Mouse (Mus musculus): Measurements from ENCODE around the gene Gars. TPM values are rescaled to one million over a fixed set of nuclear protein-coding genes. Genes with fewer than 3 reads are reported as not detected.
A peak's percentile ranks its signal among the peaks of the same experiment; 100 is the strongest.

The Gars gene
- polyA plus RNA-seq, 1 experiment from 2014 or later: 138 TPM

DNA sequence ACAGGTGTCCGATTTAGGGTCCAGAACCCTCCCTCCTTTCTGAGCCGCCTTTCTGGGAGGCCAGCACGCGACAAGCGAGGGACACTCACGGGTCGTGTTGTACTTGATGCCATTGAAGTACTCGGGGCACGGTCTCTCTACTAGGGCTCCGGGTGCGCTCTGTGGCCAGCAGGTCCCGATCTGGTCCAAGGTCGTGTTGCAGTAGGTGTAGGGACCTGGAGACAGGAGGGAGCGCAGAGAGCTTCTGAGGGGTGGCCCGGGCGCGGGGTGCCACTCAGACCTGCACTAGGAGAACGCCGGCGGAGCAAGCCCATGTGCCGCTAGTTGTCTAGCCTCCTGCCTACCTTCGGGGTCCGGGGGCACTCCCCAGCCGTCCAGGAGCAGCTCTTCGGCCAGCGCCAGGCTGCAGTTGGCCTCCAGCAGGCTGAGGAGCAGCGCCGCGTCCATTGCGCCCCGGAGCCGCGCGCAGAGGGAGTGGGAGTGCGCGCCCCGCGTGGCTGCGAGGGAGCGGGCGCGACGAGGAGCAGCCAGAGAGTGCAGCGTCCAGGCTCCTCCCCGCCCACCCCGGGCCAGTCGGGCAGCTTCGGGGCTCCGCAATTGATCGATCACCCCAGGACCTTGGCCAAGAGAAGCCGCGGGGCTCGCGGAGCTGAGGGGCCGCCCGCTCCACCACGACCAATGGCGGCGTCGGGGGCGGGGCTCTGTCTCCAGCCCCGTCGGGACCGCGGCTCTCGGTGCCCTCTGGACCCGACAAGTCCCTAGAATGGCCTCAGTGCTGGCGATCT lies 79.7 kb downstream of the Gars start:
- under 1% methylated on average over 64 of the region's 68 CpGs for WGBS
- peaks cover 50% of the 10 kb centered on the region for H3K27me3 ChIP-seq (replicated peaks)
- ATAC-seq (ENCODE audit: insufficient read depth, low FRiP score, low read depth): peak; percentile 73; the same call in 1 of the 2 replicates

DNA sequence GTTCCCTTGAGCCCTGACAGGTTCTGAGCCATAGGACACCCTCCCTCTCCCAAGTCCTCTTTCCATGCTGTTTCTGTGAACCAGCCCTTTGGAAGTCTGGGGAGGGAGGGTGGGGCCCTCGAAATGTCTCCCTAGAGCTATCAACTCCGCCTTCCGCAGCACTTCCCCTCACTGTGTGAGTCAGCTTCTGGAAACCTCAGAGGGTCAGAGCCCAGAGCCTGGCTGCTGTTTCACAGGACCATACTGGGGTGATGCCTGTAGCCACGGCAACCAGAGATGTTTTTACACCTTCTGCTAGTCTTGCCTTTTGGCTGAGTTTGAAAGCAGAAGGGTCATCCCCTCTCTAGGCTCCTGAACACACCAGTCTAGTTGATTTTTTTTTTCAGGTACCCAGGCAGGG lies 85.2 kb downstream of the Gars start:
- no peak overlapping the region for H3K4me2 ChIP-seq
- H3K27me3 ChIP-seq (replicated peaks): peaks cover 24% of the 10 kb centered on the region
- ATAC-seq (ENCODE audit: insufficient read depth, low FRiP score, low read depth): no peak
- no peak overlapping the region for H3K4me3 ChIP-seq (replicated peaks)
- WGBS: 27% methylated on average over 4 of the region's 4 CpGs
- no peaks in the 10 kb centered on the region for H3K9me3 ChIP-seq
- H3K4me1 ChIP-seq: no peaks in the 10 kb centered on the region
- H3K9ac ChIP-seq: no peak overlapping the region
- H3K27ac ChIP-seq: no peak overlapping the region
- H3K36me3 ChIP-seq: no peaks in the 10 kb centered on the region

More for the DNA sequence above, 79.7 kb downstream of the Gars start:
- Histone ChIP-seq H3K4me1 (peaks cover 11% of the 10 kb centered on the region), H3K27ac (no peak overlapping the region), H3K4me2 (peak overlapping the region; percentile 87), H3K4me3 (replicated peaks) (peak overlapping the region; percentile 51), H3K36me3 (no peaks in the 10 kb centered on the region), H3K9ac (no peak overlapping the region), H3K9me3 (no peaks in the 10 kb centered on the region)

GRCm38 (mm10) chr6:55126576-55126975 lies 88.8 kb downstream of the Gars start:
- H3K27ac ChIP-seq: no peak overlapping the region
- WGBS: 76% methylated on average over 5 of the region's 5 CpGs
- H3K4me1 ChIP-seq: no peaks in the 10 kb centered on the region
- no peaks in the 10 kb centered on the region for H3K36me3 ChIP-seq
- ATAC-seq (ENCODE audit: insufficient read depth, low FRiP score, low read depth): no peak
- H3K4me2 ChIP-seq: no peak overlapping the region
- no peak overlapping the region for H3K9ac ChIP-seq
- no peak overlapping the region for H3K4me3 ChIP-seq (replicated peaks)
- H3K9me3 ChIP-seq: no peaks in the 10 kb centered on the region
- H3K27me3 ChIP-seq (replicated peaks): peaks cover 8% of the 10 kb centered on the region; the same call in 1 of the 2 replicates

DNA sequence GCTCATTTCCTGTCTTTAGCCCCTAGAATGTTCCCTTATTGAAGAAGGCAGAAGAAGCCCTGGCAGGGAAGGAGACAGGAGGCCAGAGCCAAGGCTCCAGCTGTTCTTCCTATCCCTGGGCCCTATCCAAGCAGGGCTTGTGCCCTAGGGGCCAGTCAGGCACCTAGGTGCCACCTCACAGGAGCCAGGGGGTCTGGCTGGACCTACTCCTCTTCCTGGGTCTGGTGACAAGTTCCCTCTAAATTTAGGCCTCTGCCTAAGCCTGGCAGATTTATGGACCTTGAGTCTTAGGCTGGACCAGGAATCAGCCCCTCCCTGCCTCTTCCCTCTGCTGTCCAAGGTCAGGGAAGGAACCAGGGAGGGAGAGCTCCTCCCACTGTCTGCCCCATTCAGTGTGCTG lies 90.6 kb downstream of the Gars start:
- no peak for ATAC-seq (ENCODE audit: insufficient read depth, low FRiP score, low read depth)
- no peaks in the 10 kb centered on the region for H3K36me3 ChIP-seq
- H3K27me3 ChIP-seq (replicated peaks): 0 out of 2 replicates have a peak, but pooled peaks cover 5% of the 10 kb centered on the region

More for the DNA sequence above, 90.6 kb downstream of the Gars start:
- Histone ChIP-seq H3K9ac (no peak overlapping the region), H3K9me3 (no peaks in the 10 kb centered on the region), H3K4me3 (replicated peaks) (no peak overlapping the region), H3K4me1 (no peaks in the 10 kb centered on the region), H3K27ac (no peak overlapping the region), H3K4me2 (no peak overlapping the region)

Other genes starting within 250 kb of the Gars start
- 4.3 and 5.3 TPM in 2 replicates for gene Znrf2, start 221.1 kb upstream of the Gars start, polyA plus RNA-seq (2015; fragmentation: Nextera tagmentation; extraction: Ambion mirVana)
- gene Nod1, start 65.4 kb upstream of the Gars start, polyA plus RNA-seq (2015; fragmentation: Nextera tagmentation; extraction: Ambion mirVana): 7.5 and 7.9 TPM in 2 replicates
- 10.2 and 11.1 TPM in 2 replicates for gene Ggct, start 45.1 kb upstream of the Gars start, polyA plus RNA-seq (2015; fragmentation: Nextera tagmentation; extraction: Ambion mirVana)
- 0.35 and 0.63 TPM in 2 replicates for gene Crhr2, start 95.0 kb downstream of the Gars start, polyA plus RNA-seq (2015; fragmentation: Nextera tagmentation; extraction: Ambion mirVana)
- gene Inmt, start 137.0 kb downstream of the Gars start, polyA plus RNA-seq (2015; fragmentation: Nextera tagmentation; extraction: Ambion mirVana): 0.12 and 0.40 TPM in 2 replicates
- gene Mindy4, start 165.4 kb downstream of the Gars start, polyA plus RNA-seq (2015; fragmentation: Nextera tagmentation; extraction: Ambion mirVana): 8.7 and 9.8 TPM in 2 replicates